Mouse (Mus musculus) myocyte (in vitro differentiated cells): ENCODE measurements at regions not wholly inside any gene's neighbourhood (a gene's known extent, or its start where the extent isn't known, plus 50 kb on each side); places are given as distances from the start of the nearest gene placed in this dataset.

Experiments used
- H3K27me3 ChIP-seq: one replicate; pipeline ENCODE4 v1.6.1; 2011; ENCODE audit not compliant: control insufficient read depth, insufficient read depth, insufficient read length
- H3K36me3 ChIP-seq: one replicate; pipeline ENCODE4 v1.6.1; 2011; ENCODE audit not compliant: control insufficient read depth, insufficient read depth
- H3K4me2 ChIP-seq: one replicate; pipeline ENCODE4 v1.6.1; 2011; ENCODE audit warnings: low read depth, control low read depth
- H3K4me3 ChIP-seq: one replicate; pipeline ENCODE4 v1.5.1; 2011; ENCODE audit warnings: mild to moderate bottlenecking, control low read depth, moderate library complexity
- H3K79me2 ChIP-seq: one replicate; pipeline ENCODE4 v1.6.1; 2011; ENCODE audit not compliant: control insufficient read depth, insufficient read depth
- H3ac ChIP-seq: one replicate; pipeline ENCODE4 v1.6.1; 2011; ENCODE audit not compliant: control insufficient read depth, insufficient read length
- CEBPB ChIP-seq: IDR thresholded peaks from 2 replicates; pipeline ENCODE4 v1.6.1; 2011; ENCODE audit warnings: mild to moderate bottlenecking, moderate library complexity; ENCODE audit not compliant: poor library complexity, insufficient read depth, severe bottlenecking
- E2F4 ChIP-seq: IDR thresholded peaks from one replicate; pipeline ENCODE4 v1.6.1; 2011; ENCODE audit warnings: mild to moderate bottlenecking, control low read depth, moderate library complexity; ENCODE audit not compliant: insufficient read depth
- MAX ChIP-seq: IDR thresholded peaks from one replicate; pipeline ENCODE4 v1.6.1; 2011; ENCODE audit warnings: low read depth, mild to moderate bottlenecking, control low read depth
- MYOD1 ChIP-seq, 3 experiments: IDR thresholded peaks; one replicate each; pipeline ENCODE4 v1.6.1; 2011; ENCODE audit warnings: control low read depth in 2 of 3, low read depth in 2 of 3, mild to moderate bottlenecking in 2 of 3, moderate library complexity in 1 of 3; ENCODE audit not compliant: insufficient read length in 2 of 3, control insufficient read depth in 1 of 3
- MYOG ChIP-seq, 3 experiments: IDR thresholded peaks; one replicate each; pipeline ENCODE4 v1.6.1; 2011; ENCODE audit warnings: control low read depth in 2 of 3, low read depth in 2 of 3, mild to moderate bottlenecking in 2 of 3; ENCODE audit not compliant: insufficient read length in 2 of 3, control insufficient read depth in 1 of 3, insufficient read depth in 1 of 3
- POLR2A ChIP-seq: IDR thresholded peaks from one replicate; pipeline ENCODE4 v1.6.1; 2011; ENCODE audit warnings: low read depth, mild to moderate bottlenecking, control low read depth, moderate library complexity; ENCODE audit not compliant: insufficient read length
- POLR2AphosphoS2 ChIP-seq: IDR thresholded peaks from one replicate; pipeline ENCODE4 v1.6.1; 2011; ENCODE audit warnings: low read depth, control low read depth; ENCODE audit not compliant: insufficient read length
- REST ChIP-seq: IDR thresholded peaks from one replicate; pipeline ENCODE4 v1.6.1; 2011; ENCODE audit warnings: mild to moderate bottlenecking, control low read depth, moderate library complexity; ENCODE audit not compliant: insufficient read depth, insufficient read length
- SRF ChIP-seq: IDR thresholded peaks from one replicate; pipeline ENCODE4 v1.6.1; 2011; ENCODE audit warnings: low read depth; ENCODE audit not compliant: control insufficient read depth, insufficient read length
- TCF12 ChIP-seq: IDR thresholded peaks from one replicate; pipeline ENCODE4 v1.6.1; 2011; ENCODE audit warnings: mild to moderate bottlenecking, control low read depth; ENCODE audit not compliant: poor library complexity, insufficient read depth, severe bottlenecking
- TCF3 ChIP-seq: IDR thresholded peaks from one replicate; pipeline ENCODE4 v1.6.1; 2011; ENCODE audit warnings: low read depth, control low read depth; ENCODE audit not compliant: insufficient read length
- USF1 ChIP-seq: IDR thresholded peaks from one replicate; pipeline ENCODE4 v1.6.1; 2011; ENCODE audit warnings: low read depth, mild to moderate bottlenecking, control low read depth, moderate library complexity

- H3K27me3 ChIP-seq, result no peaks in the 10 kb centered on the region
- H3ac ChIP-seq, result no peak overlapping the region
- no peak overlapping the region for H3K4me3 ChIP-seq
- peak overlapping the region; percentile 57 for H3K4me2 ChIP-seq
- TF ChIP-seq MYOD1 (IDR thresholded peaks at IDR 0.05; ENCODE audit: control insufficient read depth in 1 of 3, insufficient read length in 2 of 3, low read depth in 2 of 3), result no peak
- TF ChIP-seq MAX, result no peak
- no peak for TF ChIP-seq CEBPB
- TF ChIP-seq POLR2AphosphoS2, result no peak
- TF ChIP-seq MYOG (IDR thresholded peaks at IDR 0.05; ENCODE audit: control insufficient read depth in 1 of 3, insufficient read depth in 1 of 3, insufficient read length in 2 of 3, low read depth in 2 of 3), result no peak
- no peak for TF ChIP-seq REST
- no peak for TF ChIP-seq POLR2A
- no peak for TF ChIP-seq TCF3
- no peak for TF ChIP-seq TCF12
- no peak for TF ChIP-seq SRF
- no peak for TF ChIP-seq E2F4
- TF ChIP-seq USF1, result no peak
- no peaks in the 10 kb centered on the region for H3K79me2 ChIP-seq
- H3K36me3 ChIP-seq, result no peaks in the 10 kb centered on the region
These were observed 97.9 kb upstream of the Zfp217 start for GRCm38 (mm10) chr2:170245637-170246341.

DNA sequence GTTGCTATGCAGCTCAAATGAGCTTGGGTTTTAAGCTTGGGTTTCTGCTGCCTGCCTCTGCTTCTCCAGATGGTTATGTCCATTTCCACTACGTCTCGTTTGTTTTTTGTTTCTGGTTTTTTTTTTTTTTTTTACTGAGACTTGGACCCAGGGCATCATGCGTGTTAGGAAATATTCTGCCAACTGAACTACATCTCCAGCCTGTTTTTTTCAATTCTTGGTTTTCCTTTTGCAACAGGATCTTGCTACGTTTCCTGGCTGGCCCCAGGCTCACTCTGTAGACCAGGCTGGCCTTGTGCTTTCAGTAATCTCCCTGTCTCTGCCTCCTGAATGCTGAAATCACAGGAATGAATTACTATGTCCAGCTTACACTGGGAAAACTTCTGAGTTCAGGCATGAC, 96.2 kb upstream of the Zfp217 start:
- H3ac ChIP-seq, result no peak overlapping the region
- no peaks in the 10 kb centered on the region for H3K36me3 ChIP-seq
- no peak for TF ChIP-seq REST
- TF ChIP-seq TCF12, result no peak
- no peak for TF ChIP-seq POLR2A
- no peak for TF ChIP-seq CEBPB
- TF ChIP-seq MYOD1 (IDR thresholded peaks at IDR 0.05; ENCODE audit: control insufficient read depth in 1 of 3, insufficient read length in 2 of 3, low read depth in 2 of 3), result no peak
- TF ChIP-seq USF1, result no peak
- TF ChIP-seq TCF3, result no peak
- TF ChIP-seq MAX, result no peak
- TF ChIP-seq MYOG (IDR thresholded peaks at IDR 0.05; ENCODE audit: control insufficient read depth in 1 of 3, insufficient read depth in 1 of 3, insufficient read length in 2 of 3, low read depth in 2 of 3), result no peak
- no peak for TF ChIP-seq SRF
- TF ChIP-seq POLR2AphosphoS2, result no peak
- TF ChIP-seq E2F4, result no peak
- no peaks in the 10 kb centered on the region for H3K79me2 ChIP-seq
- no peaks in the 10 kb centered on the region for H3K27me3 ChIP-seq
- no peak overlapping the region for H3K4me3 ChIP-seq
- no peak overlapping the region for H3K4me2 ChIP-seq

DNA sequence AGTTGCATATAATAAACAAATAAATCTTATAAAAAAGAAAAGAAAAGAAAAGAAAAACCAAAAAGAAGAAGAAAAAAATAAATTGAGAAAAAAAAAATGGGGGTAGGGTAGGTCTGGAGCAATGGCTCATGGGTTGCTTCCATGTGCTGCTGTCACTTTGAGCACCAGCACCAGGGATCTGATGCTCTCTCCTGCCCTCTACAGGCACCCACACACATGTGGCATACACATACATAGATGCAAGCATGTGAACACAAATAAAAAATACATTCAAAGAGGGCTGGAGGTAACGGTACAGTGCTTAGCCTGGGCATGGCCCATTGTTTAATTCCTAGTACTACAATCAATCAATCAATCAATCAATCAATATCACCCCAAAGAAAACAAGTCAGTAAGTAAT, 90.1 kb upstream of the Zfp217 start:
- Histone ChIP-seq H3K79me2 (no peaks in the 10 kb centered on the region), H3K36me3 (no peaks in the 10 kb centered on the region), H3K4me3 (no peak overlapping the region), H3K27me3 (no peaks in the 10 kb centered on the region), H3K4me2 (no peak overlapping the region), H3ac (no peak overlapping the region)
- TF ChIP-seq POLR2AphosphoS2 (no peak), MYOG (IDR thresholded peaks at IDR 0.05; ENCODE audit: control insufficient read depth in 1 of 3, insufficient read depth in 1 of 3, insufficient read length in 2 of 3, low read depth in 2 of 3) (no peak), POLR2A (no peak), SRF (no peak), E2F4 (no peak), MAX (no peak), MYOD1 (IDR thresholded peaks at IDR 0.05; ENCODE audit: control insufficient read depth in 1 of 3, insufficient read length in 2 of 3, low read depth in 2 of 3) (no peak)

DNA sequence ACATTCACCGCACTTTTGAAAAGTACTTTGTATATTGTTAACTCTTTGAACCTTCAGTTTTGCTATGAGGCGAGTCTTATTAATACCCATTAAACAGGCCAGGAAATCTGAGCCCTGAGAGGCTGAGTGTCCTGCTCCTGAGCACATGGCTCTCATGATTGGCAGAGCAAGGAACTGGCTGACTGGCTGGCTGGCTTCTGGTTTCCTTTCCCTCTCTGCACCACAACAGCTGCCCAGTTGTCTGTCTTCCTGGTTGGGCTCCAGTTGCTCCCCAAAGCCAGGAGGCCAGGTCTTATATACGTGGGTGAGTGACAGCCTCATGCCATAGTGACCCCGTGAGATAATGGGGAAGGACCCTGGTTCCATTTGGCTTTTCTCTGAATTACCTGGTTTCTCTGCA, 85.5 kb upstream of the Zfp217 start:
- no peak overlapping the region for H3ac ChIP-seq
- H3K36me3 ChIP-seq, result no peaks in the 10 kb centered on the region
- H3K4me3 ChIP-seq, result no peak overlapping the region
- no peak overlapping the region for H3K4me2 ChIP-seq
- H3K79me2 ChIP-seq, result no peaks in the 10 kb centered on the region
- TF ChIP-seq SRF (no peak), MAX (no peak), E2F4 (no peak), MYOD1 (IDR thresholded peaks at IDR 0.05; ENCODE audit: control insufficient read depth in 1 of 3, insufficient read length in 2 of 3, low read depth in 2 of 3) (peak in 2 of 3 experiments; percentile 53 to 71), POLR2A (no peak), MYOG (IDR thresholded peaks at IDR 0.05; ENCODE audit: control insufficient read depth in 1 of 3, insufficient read depth in 1 of 3, insufficient read length in 2 of 3, low read depth in 2 of 3) (peak in 1 of 3 experiments; percentile 71)
- H3K27me3 ChIP-seq, result no peaks in the 10 kb centered on the region

DNA sequence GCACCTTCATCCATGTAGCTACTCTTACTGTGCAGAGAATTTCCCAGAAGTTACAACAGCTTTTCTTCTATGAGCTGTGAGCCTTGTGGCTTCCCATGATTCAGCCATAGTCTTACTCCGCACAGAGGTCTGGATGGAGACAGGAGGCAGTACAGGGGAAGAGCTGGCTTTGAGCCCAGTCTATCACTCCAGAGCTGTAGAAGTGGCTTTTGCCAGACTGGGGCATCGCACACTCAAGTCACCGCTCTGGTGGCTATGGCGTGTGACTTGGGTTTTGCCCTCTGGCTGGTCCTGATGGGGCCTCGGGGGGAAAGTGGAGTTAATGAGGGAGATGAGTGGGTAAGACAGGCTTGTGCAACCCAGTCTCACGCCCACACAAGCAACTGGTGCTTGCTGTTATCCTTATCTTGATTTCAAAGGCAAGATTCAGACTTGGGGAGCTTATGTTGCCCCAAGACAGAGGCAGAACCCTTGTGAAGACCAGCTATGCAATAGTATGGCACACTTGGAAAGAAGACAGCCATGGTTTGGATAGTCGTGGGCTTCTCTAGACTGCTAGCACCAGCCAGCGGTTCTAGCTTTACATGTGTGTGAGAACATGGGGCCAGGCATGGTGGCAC, 81.7 kb upstream of the Zfp217 start:
- Histone ChIP-seq H3K27me3 (no peaks in the 10 kb centered on the region), H3K4me2 (no peak overlapping the region), H3K36me3 (no peaks in the 10 kb centered on the region), H3ac (no peak overlapping the region), H3K4me3 (no peak overlapping the region), H3K79me2 (no peaks in the 10 kb centered on the region)
- no peak for TF ChIP-seq REST
- peak in 1 of 3 experiments; percentile 3 for TF ChIP-seq MYOD1 (IDR thresholded peaks at IDR 0.05; ENCODE audit: control insufficient read depth in 1 of 3, insufficient read length in 2 of 3, low read depth in 2 of 3)
- TF ChIP-seq TCF12, result no peak
- no peak for TF ChIP-seq CEBPB
- no peak for TF ChIP-seq TCF3
- no peak for TF ChIP-seq MAX
